Mouse (Mus musculus) megakaryocyte, embryonic 14.5 days (primary cell): ENCODE measurements at regions not wholly inside any gene's neighbourhood (a gene's known extent, or its start where the extent isn't known, plus 50 kb on each side); places are given as distances from the start of the nearest gene placed in this dataset.

Experiments used
- FLI1 ChIP-seq: IDR thresholded peaks from 2 replicates; pipeline ENCODE4 v1.6.1; 2012; ENCODE audit warnings: low read length, inconsistent platforms, mixed read lengths
- GATA1 ChIP-seq: IDR thresholded peaks from 3 replicates; pipeline ENCODE4 v1.6.1; 2012; ENCODE audit warnings: mixed read lengths, low read length, inconsistent platforms, borderline replicate concordance

GRCm38 (mm10) chr17:49304461-49304860 lies 123.7 kb upstream of the Mocs1 start:
- no peak for TF ChIP-seq FLI1
- no peak for TF ChIP-seq GATA1
